Comparison of ENCODE assay signal across 8 mouse cellular contexts in genomic region chr9:113932100-113932470, GRCm38 (mm10). TPM values are rescaled to one million over a fixed set of nuclear protein-coding genes. Genes with fewer than 3 reads are reported as not detected.
DNase-seq lines count a peak whose midpoint lies in the region; ATAC-seq and TF ChIP-seq lines count a peak whose summit lies in the region.

No protein-coding gene starts in this region.

- in situ Hi-C loops in CH12.LX (cut with MboI; ENCODE audit: low pct_ligation_motif_present, low pct_unique_long_range_greater_than_20kb, low sequenced_read_pairs), result no loop called here

- no peak for TF ChIP-seq EP300 in CH12.LX (IDR thresholded peaks at IDR 0.05; ENCODE audit: low read length)

- TF ChIP-seq RAD21 in CH12.LX (IDR thresholded peaks at IDR 0.05; ENCODE audit: low read depth, low read length), result no peak

- no peaks in the 10 kb centered on the region for H3K27me3 ChIP-seq in CH12.LX (replicated peaks)
- no peaks in the 10 kb centered on the region for H3K27me3 ChIP-seq in forebrain, embryonic 11.5 days (ENCODE audit: control insufficient read depth, insufficient read depth, low read length)
- H3K27me3 ChIP-seq in hindbrain, embryonic 15.5 days, result no peaks in the 10 kb centered on the region
- no peaks in the 10 kb centered on the region for H3K27me3 ChIP-seq in lung, embryonic 14.5 days (ENCODE audit: insufficient read depth, low read length)
- no peaks in the 10 kb centered on the region for H3K27me3 ChIP-seq in splenic B cell, adult 2 months (ENCODE audit: control insufficient read depth, insufficient read depth, low read length, poor library complexity, severe bottlenecking)

- no peak for TF ChIP-seq POLR2A in CH12.LX (IDR thresholded peaks at IDR 0.05; ENCODE audit: low read depth, low read length)

- no peaks in the 10 kb centered on the region for H3K9me3 ChIP-seq in CH12.LX (replicated peaks; ENCODE audit: low read length)
- no peaks in the 10 kb centered on the region for H3K9me3 ChIP-seq in forebrain, embryonic 11.5 days (ENCODE audit: control insufficient read depth, low read length)
- no peaks in the 10 kb centered on the region for H3K9me3 ChIP-seq in hindbrain, embryonic 15.5 days
- no peaks in the 10 kb centered on the region for H3K9me3 ChIP-seq in lung, embryonic 14.5 days (ENCODE audit: low read depth, low read length)

- dilution Hi-C loops in CH12.LX (cut with MboI; ENCODE audit: extremely low pct_ligation_motif_present, extremely low pct_unique_long_range_greater_than_20kb, low sequenced_read_pairs), result no loop called here

- no peak overlapping the region for H3K27ac ChIP-seq in CH12.LX (ENCODE audit: insufficient read depth, low read depth)
- H3K27ac ChIP-seq in forebrain, embryonic 11.5 days (ENCODE audit: low read depth, low read length), result peak overlapping the region; percentile 80
- peak overlapping the region; percentile 65 for H3K27ac ChIP-seq in hindbrain, embryonic 15.5 days (replicated peaks)
- peak overlapping the region; percentile 91 for H3K27ac ChIP-seq in lung, embryonic 14.5 days (ENCODE audit: low read depth)

- TF ChIP-seq CTCF in CH12.LX (conservative IDR thresholded peaks at IDR 0.05 in 1 of 2, IDR thresholded peaks at IDR 0.05 in 1 of 2; ENCODE audit: low read depth in 2 of 2, low read length in 2 of 2), result no peak
- TF ChIP-seq CTCF in lung, embryonic 14.5 days (IDR thresholded peaks at IDR 0.05; ENCODE audit: low read depth), result no peak

- H3K4me2 ChIP-seq in CH12.LX (ENCODE audit: insufficient read depth, low read depth, poor library complexity, severe bottlenecking), result peak overlapping the region; percentile 93
- peak overlapping the region; percentile 86 for H3K4me2 ChIP-seq in forebrain, embryonic 11.5 days (ENCODE audit: low read depth, low read length, severe bottlenecking)
- peak overlapping the region; percentile 83 for H3K4me2 ChIP-seq in hindbrain, embryonic 15.5 days
- peak overlapping the region; percentile 92 for H3K4me2 ChIP-seq in lung, embryonic 14.5 days

- H3K36me3 ChIP-seq in CH12.LX (replicated peaks in 1 of 2; ENCODE audit: control insufficient read depth in 1 of 2, insufficient read depth in 1 of 2, low read length in 1 of 2), result peaks cover 0 to 14% of the 10 kb centered on the region in 2 experiments
- H3K36me3 ChIP-seq in forebrain, embryonic 11.5 days (ENCODE audit: control insufficient read depth, insufficient read depth, low read length), result no peaks in the 10 kb centered on the region
- H3K36me3 ChIP-seq in hindbrain, embryonic 15.5 days, result no peaks in the 10 kb centered on the region
- no peaks in the 10 kb centered on the region for H3K36me3 ChIP-seq in lung, embryonic 14.5 days (ENCODE audit: insufficient read depth)
- no peaks in the 10 kb centered on the region for H3K36me3 ChIP-seq in splenic B cell, adult 2 months (ENCODE audit: control insufficient read depth, insufficient read depth, low read length, poor library complexity, severe bottlenecking)

- ATAC-seq in forebrain, embryonic 11.5 days (replicated peaks; ENCODE audit: low FRiP score), result no peak
- ATAC-seq in hindbrain, embryonic 15.5 days (ENCODE audit: low FRiP score, low read depth), result no peak
- no peak for ATAC-seq in lung, embryonic 14.5 days (ENCODE audit: insufficient read depth)

- peaks cover 4 to 57% of the 10 kb centered on the region in 2 experiments; a peak in 2 of 4 replicates for H3K4me1 ChIP-seq in CH12.LX (ENCODE audit: control insufficient read depth in 1 of 2, insufficient read depth in 2 of 2)
- H3K4me1 ChIP-seq in forebrain, embryonic 11.5 days (replicated peaks; ENCODE audit: control insufficient read depth, insufficient read depth, low read length), result peaks cover 6% of the 10 kb centered on the region; the same call in 1 of the 2 replicates
- H3K4me1 ChIP-seq in hindbrain, embryonic 15.5 days (replicated peaks), result peaks cover 38% of the 10 kb centered on the region
- no peaks in the 10 kb centered on the region for H3K4me1 ChIP-seq in lung, embryonic 14.5 days (ENCODE audit: insufficient read depth)

- H3K79me2 ChIP-seq in CH12.LX (replicated peaks; ENCODE audit: control insufficient read depth, extremely low read depth, insufficient read depth, poor library complexity, severe bottlenecking), result peaks cover 55% of the 10 kb centered on the region

- no peak for DNase-seq in CH12.LX (ENCODE audit: extremely low read depth)
- peak; percentile 57 for DNase-seq in MEL-GATA-1-ER (ENCODE audit: extremely low read depth, low read depth)
- DNase-seq in forebrain, embryonic 11.5 days (ENCODE audit: low spot score), result peak; percentile 57
- DNase-seq in lung, embryonic 14.5 days, result no peak
- DNase-seq in splenic B cell, adult 2 months (ENCODE audit: low read depth, low spot score), result peak; percentile 11
- DNase-seq in left cerebral cortex, adult 9 months (ENCODE audit: low spot score in 2 of 2), result no peak
- no peak for DNase-seq in cerebellum, adult 8-10 months

- peak overlapping the region; percentile 86 to 96 (median 92) for H3K4me3 ChIP-seq in CH12.LX (replicated peaks in 1 of 3; ENCODE audit: low read depth in 2 of 3, low read length in 2 of 3, poor library complexity in 1 of 3)
- H3K4me3 ChIP-seq in forebrain, embryonic 11.5 days (ENCODE audit: low read depth, low read length), result peak overlapping the region; percentile 99
- peak overlapping the region; percentile 54 for H3K4me3 ChIP-seq in hindbrain, embryonic 15.5 days
- H3K4me3 ChIP-seq in lung, embryonic 14.5 days (ENCODE audit: low read depth, low read length), result peak overlapping the region; percentile 97

- WGBS in forebrain, embryonic 11.5 days, result 4% methylated on average over 8 of the region's 8 CpGs
- WGBS in hindbrain, embryonic 15.5 days, result 2% methylated on average over 8 of the region's 8 CpGs
- 2% methylated on average over 8 of the region's 8 CpGs for whole genome bisulfite sequencing in lung, embryonic 14.5 days

- H3K9ac ChIP-seq in CH12.LX (ENCODE audit: insufficient read depth, low read depth), result peak overlapping the region; percentile 90
- H3K9ac ChIP-seq in forebrain, embryonic 11.5 days (ENCODE audit: low read length), result peak overlapping the region; percentile 87
- peak overlapping the region; percentile 60 for H3K9ac ChIP-seq in hindbrain, embryonic 15.5 days
- peak overlapping the region; percentile 91 for H3K9ac ChIP-seq in lung, embryonic 14.5 days

TF ChIP-seq in CH12.LX, 34 proteins besides CTCF, POLR2A, EP300 and RAD21:
- TF ChIP-seq TBP (conservative IDR thresholded peaks at IDR 0.05; ENCODE audit: low read depth, low read length) (no peak), POLR2AphosphoS2 (IDR thresholded peaks at IDR 0.05; ENCODE audit: low read depth, low read length) (no peak), NELFE (IDR thresholded peaks at IDR 0.05; ENCODE audit: low read depth, low read length) (no peak), SIN3A (IDR thresholded peaks at IDR 0.05; ENCODE audit: low read length) (no peak), MAFK (IDR thresholded peaks at IDR 0.05; ENCODE audit: insufficient replicate concordance, low read length) (no peak), GABPA (IDR thresholded peaks at IDR 0.05; ENCODE audit: insufficient replicate concordance, low read depth, low read length) (no peak), IRF4 (IDR thresholded peaks at IDR 0.05; ENCODE audit: low read depth, low read length) (no peak), CHD2 (IDR thresholded peaks at IDR 0.05; ENCODE audit: low read length) (no peak), PAX5 (IDR thresholded peaks at IDR 0.05; ENCODE audit: low read length) (no peak), ETS1 (conservative IDR thresholded peaks at IDR 0.05; ENCODE audit: low read depth, low read length) (no peak), MXI1 (IDR thresholded peaks at IDR 0.05; ENCODE audit: low read depth, low read length) (no peak), MAX (IDR thresholded peaks at IDR 0.05; ENCODE audit: low read length) (no peak), BHLHE40 (IDR thresholded peaks at IDR 0.05; ENCODE audit: low read depth, low read length) (no peak), ZNF384 (IDR thresholded peaks at IDR 0.05; ENCODE audit: low read depth, low read length) (no peak), MAZ (IDR thresholded peaks at IDR 0.05; ENCODE audit: low read depth, low read length) (no peak), TCF12 (IDR thresholded peaks at IDR 0.05; ENCODE audit: low read depth, low read length) (no peak), UBTF (IDR thresholded peaks at IDR 0.05; ENCODE audit: low read depth, low read length) (no peak)
TF ChIP-seq in CH12.LX: peak in this region for 0.

RNA-seq across cellular contexts. Expression of gene Ubp1, which starts 1.4 kb away (rescaled TPM):
- total RNA-seq in CH12.LX (2012; rRNA removed) (42.0 and 43.9 TPM in 2 replicates), CH12.LX (2014; rRNA removed) (51.1 and 62.0 TPM in 2 replicates)
- 73.0 and 73.4 TPM in 2 replicates for polyA plus RNA-seq in CH12.LX (2012; ENCODE audit: insufficient read length, low read depth)
- 51.7 and 52.5 TPM in 2 replicates for polyA plus RNA-seq in forebrain, embryonic 11.5 days (2014; fragmentation: Nextera tagmentation; extraction: Ambion mirVana)
- 31.7 and 32.0 TPM in 2 replicates for polyA plus RNA-seq in hindbrain, embryonic 15.5 days (2015; fragmentation: Nextera tagmentation; extraction: Ambion mirVana)
- 46.6 and 48.9 TPM in 2 replicates for polyA plus RNA-seq in lung, embryonic 14.5 days (2014; fragmentation: Nextera tagmentation; extraction: Ambion mirVana)

Comparison
In these comparisons a context has a peak if more than half of its experiments do, and no peak if none do; other contexts are left out.
1. DNase-seq: peak in MEL-GATA-1-ER (single experiment), forebrain, embryonic 11.5 days (single experiment) and splenic B cell, adult 2 months (single experiment); none in CH12.LX (single experiment), lung, embryonic 14.5 days (single experiment), left cerebral cortex, adult 9 months (0 of 2) and cerebellum, adult 8-10 months (single experiment).
2. Peak in every context shown above with its lines, with median percentiles within 50 percentile points of each other: H3K4me2 ChIP-seq, H3K4me3 ChIP-seq and H3K9ac ChIP-seq.